Mouse (Mus musculus): Measurements from ENCODE around the gene Lif.

DNA sequence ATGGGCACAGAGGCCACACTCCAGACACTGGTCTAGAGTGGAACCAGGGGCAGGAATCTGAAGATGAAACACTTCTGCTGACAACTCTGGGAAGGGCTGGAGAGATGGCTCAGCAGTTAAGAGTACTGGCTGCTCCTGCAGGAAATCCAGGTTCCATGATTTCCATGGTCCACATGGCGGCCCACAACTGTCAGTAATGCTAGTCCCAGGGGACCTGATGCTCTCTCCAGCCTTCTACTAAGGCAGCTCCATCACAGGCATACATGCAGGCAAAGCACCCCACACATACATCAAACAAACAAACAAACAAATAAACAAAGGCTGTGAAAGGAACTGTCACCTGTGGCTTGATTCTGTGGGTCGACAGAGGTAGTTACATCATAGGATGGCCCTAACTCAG is 48.7 kb downstream of the Lif start:
- no peak for TF ChIP-seq CTCF (IDR thresholded peaks at IDR 0.05; ENCODE audit: low read depth)
- TF ChIP-seq EP300 (IDR thresholded peaks at IDR 0.05; ENCODE audit: low read depth), result no peak

Data from liver, embryonic 14.5 days (tissue).